Mouse (Mus musculus) cerebellum, postnatal 14 days (tissue): ENCODE measurements at regions not wholly inside any gene's neighbourhood (a gene's known extent, or its start where the extent isn't known, plus 50 kb on each side); places are given as distances from the start of the nearest gene placed in this dataset.

ENCODE experiments used
- DNase-seq, 2 experiments: peaks; one replicate each; pipeline ENCODE4 v3.0.0; 2021; ENCODE audit warnings: mixed read lengths in 2 of 2

DNA sequence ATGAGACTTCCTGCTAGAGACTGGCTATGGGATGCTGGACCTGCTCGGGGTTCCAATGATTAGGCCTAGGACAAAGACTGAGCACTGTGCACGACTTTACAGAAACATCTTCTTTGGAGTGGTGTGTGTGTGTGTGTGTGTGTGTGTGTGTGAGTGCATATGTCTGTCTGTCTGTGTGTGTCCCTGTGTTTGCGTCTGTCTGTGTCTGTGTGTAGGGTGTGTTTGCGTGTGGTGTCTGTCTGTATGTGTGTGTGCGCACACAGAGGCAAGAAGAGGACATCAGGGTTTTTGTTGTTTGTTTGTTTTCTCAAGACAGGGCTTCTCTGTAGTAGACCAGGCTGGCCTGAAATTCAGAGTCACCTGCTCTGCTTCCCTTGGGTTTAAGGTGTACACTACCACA, 51.9 kb upstream of the Slco4a1 start:
- no peak for DNase-seq

DNA sequence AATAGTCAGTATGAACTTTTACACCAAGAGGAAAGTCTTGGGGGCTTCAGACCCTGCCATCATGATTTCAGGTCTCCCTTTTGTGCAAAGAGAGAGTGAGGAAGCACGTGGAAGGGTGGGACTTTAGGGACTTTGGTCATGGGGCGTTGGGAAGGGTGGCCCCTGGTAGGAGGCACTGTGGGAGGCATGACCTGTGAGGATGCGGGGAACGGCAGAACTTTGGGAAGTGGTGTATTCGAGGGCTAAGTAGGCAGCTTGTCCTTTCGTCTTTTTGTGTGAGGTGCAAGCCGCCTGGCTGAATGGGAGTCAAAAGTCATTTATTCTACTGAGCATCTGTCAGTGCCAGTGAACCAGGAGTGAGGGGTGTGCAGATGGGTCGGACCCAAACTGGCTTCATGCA, 52.4 kb upstream of the Slco4a1 start:
- DNase-seq, result no peak

DNA sequence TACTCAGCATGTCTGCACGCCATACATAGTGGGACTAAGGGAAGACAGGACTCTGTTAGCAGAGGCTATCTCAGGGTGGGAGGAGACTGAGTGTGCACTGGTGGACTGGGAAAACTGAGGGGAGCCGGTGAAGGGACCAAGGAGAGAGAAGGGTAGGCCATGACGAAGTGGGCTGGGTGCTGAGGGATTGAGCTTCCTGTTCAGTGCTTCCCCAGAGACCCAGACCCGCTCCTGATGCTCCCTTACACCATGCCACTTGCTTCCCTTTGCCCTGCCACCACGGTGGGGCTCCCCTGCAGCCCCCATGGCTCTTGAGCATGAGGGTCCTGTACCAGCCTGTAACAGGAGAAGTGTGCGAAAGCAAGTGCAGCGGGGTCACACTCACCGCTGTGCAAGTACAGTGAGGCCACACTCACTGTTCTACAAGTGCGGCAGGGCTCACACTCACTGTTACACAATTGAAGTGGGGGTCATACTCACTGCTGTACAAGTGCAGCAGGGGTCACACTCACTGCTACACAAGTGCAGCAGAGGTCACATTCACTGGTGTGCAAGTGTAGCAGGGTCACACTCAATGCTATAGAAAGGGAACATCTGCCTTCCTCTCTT, 53.1 kb upstream of the Slco4a1 start:
- DNase-seq, result no peak

DNA sequence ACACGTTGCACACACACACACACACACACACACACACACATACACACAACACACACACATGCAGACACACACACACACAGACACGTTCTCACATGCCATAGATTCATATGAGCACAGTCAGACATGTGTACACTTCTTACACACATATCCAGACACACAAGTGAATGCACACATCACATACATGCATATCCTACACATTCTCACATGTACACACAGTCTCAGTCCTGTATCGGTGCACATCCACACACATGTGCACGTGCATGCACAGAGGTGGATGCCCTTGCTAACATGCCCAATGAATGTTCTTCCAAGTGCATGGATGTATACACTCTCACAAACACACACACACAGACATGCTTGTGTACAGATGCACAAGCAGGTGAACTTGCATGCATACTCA, 53.6 kb upstream of the Slco4a1 start:
- DNase-seq, result no peak

DNA sequence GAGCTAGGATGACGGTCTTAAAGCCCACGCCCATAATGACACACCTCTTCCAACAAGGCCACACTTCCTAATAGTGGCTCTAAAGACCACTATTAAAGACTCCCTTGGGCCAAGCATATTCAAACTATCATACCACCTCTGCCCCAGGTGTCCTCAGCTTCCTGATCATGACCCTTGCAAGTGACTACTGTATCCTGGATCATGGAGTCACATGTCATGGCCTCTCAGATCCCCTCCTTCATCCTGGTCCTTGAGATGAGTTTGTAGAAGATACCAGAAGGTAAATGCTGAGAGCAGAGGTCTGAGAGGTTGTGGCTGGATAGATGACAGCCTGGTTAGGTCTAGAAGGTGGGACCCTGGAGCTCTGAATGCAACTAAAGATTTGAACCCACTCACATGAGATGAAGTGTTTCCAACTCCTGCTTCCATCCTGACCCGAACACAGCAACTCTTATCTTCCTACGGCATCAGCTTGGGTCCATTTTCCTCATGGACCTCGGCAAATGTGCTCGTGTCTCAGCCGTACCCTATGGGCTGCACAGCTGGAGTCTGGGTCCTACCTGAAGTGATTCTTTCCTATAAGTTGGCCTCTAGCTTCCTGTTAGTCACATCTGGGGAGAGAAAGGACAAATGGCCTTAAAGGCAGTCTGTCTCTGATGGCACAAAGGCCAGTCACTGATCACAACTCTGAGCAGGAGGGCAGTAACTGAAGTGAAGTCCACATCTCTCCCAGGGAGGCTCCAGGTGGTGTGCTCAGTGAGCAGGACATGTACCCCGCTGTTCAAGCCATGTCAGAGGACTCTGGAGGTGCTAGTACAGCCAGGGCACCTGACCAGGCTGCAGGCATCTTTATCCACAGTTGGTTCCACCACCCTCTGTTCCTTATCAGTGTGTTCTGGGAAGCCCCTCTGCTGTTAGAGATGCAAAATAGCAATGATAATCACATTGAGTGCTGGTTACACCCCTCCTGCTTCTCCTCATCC, 54.3 kb upstream of the Slco4a1 start:
- no peak for DNase-seq

DNA sequence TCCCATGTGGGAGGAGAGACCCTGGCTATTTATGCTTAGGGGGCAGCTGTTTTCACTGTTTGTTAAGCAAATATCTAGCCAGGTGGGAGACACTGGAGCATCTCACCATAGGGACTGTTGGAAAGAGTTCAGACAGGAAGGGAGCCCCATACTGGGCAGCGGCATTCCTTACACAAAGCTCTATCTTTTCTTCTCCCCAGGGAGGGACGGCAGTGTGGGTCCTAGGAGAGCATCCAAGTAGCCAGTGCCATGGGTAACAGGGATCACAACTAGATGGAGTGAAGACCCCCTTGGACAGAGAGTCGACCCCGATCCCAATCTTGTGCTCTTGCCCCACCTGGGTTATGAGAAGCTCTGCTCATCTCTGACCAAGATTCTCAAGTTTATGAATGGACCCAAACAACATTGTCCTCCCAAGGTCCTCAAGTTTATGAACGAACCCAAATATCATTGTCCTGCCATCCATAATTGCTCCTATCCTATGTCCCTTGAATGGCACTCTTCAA, 55.5 kb upstream of the Slco4a1 start:
- DNase-seq, result no peak

DNA sequence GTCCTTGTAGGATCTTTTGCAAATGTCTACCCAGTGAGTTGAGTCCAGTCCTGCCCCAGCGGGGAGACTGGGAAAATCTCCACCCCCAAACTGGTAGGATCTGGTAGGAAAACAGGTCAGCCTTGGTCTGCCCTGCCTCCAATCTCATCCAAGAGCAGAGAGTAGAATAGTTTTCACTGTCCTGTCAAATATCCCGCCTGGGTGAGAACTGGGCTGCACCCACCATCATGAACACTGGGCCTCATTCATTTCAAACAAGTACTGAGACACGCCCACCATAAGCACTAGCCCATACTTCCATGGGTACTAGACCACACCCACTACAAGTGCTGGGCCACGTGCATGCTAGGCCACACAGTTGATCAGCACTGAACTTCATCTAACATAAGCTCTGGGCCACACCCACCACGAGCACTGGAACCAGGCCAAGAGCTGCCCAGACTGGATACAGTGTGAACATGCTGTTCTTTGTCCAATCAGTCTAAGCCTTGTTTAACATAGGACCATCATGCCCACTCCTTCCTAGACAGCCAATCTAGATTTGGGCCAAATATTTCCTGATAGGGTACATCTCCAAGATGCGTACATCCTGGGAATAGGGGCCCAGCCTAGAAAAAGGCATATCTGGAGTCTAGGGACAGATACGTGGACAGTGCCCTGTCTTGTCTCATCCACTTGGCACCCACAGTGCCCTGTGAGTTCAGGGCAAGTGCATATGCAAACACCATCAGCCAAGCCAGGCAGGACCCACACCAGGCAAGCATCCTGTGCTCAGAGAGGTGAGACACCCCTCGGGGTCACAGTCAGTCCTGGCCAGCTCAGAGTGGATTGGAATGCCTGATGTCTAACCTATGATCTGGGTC, 56.2 kb upstream of the Slco4a1 start:
- no peak for DNase-seq

DNA sequence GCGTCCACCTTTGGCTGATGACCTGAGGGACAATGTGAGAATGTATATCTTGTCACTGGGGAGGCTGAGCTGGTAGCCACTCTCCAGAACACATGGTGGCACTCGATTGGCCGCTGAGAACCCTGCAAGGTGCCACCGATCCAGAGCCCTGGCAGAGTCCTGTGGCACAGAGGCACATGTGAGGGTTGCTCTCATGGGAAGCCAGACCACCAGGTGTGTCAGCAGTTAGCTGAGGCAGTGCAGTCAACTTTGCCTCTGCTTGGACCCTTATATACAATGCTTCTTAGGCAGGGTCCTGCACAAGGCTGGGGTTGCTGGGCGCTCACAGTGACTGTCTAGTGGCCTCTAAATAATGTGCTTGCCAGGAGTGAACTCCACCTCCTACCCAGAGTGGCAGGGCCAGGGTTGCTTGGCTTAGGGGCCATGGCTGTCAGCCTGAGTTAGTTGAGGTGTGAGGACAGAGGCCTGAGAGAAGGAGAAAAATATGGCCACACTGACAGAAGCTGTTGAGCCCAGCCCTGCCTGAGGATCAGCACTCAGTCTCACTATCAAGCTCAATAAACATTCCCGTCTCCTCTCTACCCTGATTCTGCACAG, 57.1 kb upstream of the Slco4a1 start:
- DNase-seq, result no peak

DNA sequence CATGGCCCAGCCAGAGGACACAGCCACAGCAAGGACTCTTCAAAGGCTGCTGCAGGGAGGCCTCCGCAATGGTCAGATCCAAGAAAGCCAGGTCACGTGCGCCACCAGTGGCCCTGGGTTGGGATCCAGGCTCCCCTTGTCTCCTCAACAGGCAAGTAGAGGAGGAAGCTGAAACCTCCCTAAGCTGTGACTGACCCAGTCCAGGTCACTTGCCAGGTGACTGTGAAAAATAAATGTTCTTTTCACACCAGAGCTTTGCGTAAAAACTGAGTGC, 57.6 kb upstream of the Slco4a1 start:
- DNase-seq, result no peak

DNA sequence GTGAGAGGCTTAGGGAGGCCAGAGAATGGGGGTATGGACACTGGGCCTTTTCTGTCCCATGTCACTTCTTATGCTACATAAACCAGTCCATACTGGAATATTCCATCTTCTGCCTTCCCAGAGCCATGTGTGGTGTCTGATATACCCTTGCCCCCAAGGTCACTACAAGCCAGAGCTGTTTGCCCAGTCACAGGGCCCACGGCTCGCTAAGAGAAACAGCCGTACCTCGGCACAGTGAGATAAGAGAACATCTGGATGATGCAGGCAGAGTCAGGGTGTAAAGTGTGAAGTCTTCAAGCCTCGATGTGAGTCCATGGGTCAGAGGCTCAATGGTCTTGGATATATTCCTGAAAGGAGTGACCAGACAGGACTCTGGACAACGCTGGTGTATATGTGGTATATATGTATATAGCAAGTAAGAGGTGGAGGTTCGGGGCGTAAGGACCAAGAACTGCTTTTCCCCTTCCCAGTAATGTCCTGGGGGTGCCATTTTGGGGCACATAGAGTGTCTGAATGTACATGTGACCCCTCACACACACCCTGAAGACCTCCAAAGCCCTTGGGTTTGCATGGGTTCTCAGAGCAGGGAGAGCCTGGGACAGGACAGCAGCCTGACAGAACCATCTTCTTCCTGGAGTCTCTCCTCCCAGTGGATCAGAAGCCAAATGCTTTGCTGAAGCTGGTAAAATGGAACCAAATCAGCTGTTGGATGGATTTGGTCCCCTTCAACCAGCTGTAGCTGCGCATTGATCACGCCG, 58.1 kb upstream of the Slco4a1 start:
- no peak for DNase-seq

DNA sequence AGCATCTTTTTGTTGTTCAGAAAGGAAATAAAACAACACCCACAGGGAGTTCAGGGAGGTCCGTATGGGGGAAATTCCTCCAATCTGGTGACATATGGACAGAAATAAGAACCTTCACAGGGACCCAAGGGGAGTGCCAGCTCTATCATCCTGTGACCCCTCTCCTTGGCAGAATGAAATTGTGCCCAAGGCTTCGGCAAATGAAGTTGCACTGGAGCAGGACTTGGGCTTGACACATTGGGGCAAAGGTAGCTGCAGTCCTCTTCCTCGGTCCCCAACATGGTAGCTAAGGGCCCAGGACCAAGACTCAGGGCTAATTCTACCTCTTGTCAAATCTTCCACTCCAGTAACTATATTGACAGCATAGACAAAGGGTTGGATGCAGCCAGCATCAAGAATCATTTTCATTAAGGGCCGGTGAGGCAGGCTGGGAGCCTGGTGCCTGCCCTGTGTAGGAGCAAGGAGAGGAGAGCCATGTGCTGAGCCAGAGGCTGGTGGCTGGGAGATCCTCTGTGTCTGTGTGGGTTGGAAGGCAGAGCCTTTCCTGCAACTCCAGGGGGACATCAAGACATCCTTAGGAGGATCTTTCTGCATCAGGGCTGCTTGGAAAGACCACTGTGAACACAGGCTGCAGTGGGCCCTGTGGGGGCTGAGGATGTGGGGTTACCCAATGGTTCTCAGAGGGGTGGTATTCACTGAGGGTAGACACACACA, 59.2 kb upstream of the Slco4a1 start:
- no peak for DNase-seq

DNA sequence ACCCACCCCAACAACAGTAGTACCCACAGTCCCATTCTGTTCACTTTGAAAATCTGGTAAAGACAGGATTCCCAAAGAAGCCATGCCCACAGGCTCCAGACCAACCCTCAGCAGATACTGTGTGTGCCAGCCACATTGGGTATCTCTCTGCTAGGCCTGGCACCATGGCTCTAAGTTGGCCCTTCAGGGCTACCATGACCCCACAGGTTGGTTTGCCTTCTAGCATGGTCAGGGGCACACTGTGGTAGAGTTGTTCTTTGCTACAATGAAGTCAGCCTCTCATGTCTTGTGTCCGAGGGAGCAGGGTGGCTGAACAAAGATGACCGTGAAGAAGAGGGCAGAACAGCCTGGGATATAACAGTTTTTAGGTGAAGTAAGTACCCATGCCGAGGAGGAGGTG, 59.8 kb upstream of the Slco4a1 start:
- DNase-seq, result no peak

DNA sequence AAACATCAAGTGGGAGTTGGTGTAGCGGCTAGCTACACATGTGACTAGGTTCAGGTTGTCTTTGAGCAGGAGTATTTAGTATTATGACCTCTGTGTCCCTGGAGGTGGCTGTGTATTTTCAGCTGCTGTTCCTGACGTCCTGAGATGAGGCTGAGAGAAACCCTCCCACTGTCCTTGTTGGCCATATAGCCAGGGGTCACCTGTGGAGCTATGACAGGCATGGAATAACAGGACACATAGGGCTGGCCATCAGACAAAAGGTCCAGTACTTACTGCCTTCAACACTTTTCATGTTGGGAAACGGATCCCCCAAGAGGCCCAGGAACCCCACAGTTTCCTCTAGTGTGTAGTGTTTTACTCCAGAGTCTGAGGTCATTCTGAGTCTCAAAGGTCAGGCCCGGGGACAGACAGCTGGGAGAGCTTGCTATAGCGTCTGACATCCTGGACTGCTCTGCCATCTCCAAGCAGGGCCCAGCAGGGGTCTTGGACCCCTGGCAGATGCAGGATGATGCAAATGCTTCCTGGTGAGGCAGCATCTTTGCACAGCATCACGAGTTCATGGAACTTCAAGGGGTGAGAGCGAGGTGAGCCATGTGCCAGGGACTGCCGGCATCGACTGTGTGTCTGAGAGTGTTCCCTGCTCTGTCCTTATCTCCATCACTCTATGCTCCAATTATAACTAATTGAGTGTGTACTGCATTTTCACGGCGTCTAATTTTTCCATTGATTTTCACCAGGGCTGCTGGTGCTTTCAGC, 60.6 kb upstream of the Slco4a1 start:
- no peak for DNase-seq

DNA sequence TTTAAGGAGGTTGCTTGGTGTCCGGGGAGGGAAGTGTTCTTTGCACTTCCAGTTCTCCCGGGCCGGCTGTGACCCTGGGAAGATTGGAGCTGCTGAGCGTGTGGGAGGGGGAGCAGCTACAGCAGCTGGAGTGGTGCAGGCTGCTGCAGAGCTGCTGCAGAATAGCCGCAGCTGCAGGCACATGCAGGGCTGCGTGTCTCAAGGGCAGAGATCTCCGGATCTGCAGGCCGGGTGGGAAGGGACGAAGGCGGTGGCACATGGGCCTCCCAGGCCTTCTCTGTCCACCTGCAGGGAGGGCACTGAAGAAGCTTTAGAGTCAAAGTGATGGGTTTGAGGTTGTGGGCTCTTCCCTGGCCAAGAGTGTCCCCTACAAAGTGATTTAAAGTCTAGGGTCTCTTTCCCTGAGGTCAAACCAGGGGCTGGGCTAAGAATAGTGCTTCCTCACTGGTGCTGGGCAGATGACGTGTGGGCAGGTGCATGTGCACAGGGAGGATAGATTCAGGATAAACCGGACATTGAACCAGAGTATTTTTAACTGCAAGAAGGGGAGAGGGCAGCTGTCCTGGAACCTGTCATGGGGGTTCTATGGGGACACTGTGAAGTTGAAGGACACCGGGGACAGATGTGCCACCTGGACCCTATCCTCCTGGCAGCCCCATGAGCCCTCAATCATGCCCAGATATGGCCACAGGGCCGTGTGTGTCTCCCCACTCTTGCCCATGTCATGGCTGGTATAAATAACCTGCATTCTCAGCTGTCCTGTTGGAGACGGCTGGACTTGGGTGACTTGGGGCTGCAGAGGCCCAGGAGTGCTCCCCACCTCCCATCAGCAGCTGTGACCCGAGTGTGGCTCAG, 58.6 kb upstream of the Gata5 start:
- DNase-seq, result no peak

DNA sequence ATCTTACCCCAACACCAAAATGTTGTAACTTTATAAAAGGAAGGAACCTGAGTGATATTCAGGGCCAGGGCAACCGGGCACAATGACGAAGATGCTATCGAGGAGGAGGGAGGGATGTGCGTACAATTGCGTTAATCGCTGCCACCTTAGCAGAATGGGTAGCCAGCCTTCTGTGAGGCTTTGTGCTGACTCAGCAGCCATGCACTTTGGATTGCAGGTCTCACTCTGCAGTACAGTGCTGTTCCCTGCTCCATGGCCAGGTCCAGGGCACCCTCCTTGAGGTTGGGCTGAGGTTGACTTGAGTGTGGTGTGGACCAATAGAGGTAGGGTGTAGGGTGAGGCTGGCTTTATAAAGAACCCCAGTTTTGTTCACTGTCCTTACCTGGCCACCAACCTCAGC, 57.8 kb upstream of the Gata5 start:
- DNase-seq, result no peak

DNA sequence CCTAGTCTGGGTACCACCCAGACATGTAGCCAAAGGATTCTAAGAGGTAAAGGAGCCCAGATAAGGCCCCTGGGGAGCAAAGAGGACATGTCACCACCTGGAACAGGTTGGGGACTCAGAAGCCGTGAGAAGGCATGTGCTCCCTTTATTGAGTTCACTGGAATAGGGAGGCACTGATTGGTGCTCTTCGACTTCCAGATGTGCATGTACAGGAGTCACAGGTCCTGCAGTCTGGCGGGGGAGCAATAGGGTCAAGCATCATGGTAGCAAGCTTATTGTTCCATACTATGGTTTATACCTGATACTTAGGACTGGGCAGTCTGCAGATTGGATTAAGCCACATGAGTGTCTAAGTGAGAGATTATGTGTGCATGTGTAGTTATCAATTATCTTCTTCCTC, 56.9 kb upstream of the Gata5 start:
- no peak for DNase-seq

DNA sequence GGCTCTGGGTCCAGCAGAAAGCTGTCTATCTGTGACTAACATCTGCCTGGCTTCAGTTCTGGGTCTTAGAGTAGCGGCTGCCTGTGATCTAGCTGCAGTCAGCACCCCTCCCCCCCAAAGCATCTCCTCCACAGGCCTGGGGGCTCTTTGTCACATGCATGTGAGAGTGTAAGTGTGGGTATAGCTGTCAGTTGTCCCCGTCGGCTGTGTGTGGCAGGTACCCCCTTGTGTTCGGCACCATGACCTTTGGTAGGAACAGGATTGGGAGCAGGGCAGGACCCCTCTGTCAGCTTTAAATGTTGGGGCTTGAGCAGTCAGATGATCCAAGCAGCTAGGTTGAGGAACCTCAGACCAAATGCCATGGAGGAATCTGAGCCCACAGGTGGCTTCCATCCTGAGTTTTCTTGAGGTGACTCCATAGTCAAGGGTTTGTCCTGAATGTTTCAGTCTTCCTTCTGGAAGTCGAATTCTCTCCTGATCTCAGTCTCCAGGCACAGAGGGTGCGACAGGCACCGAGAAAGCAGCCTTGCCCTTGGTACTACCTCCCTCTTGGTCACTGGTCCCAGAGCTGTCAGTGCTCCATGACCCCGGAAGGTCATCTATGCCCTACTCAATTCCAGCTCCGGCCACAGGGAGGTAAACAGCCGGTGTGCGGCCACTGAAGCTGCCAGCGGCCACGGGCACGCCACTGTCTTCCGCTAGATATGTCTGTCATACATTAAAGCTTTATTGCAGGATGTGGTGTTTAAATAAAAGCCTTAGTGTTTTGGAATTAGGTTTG, 55.9 kb upstream of the Gata5 start:
- DNase-seq, result no peak

DNA sequence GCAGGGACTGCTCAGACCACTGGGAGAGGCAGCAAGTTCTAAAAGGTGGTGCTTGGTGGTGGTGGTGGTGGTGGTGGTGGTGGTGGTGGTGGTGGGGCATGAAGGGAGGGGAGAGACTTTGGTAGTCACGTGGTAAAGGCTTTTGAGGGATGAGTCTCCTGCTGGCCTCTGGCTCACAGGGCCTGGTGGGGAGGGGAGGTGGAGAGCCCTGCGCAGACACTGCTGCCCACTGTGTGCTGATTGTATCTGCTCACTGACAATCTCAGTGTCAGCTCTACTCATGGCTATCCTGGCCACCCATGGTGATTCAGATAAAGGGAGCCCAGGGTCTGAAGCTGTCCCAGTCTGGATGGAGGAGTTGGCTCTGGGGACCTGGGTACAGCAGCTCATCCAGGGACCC, 55.0 kb upstream of the Gata5 start:
- no peak for DNase-seq

DNA sequence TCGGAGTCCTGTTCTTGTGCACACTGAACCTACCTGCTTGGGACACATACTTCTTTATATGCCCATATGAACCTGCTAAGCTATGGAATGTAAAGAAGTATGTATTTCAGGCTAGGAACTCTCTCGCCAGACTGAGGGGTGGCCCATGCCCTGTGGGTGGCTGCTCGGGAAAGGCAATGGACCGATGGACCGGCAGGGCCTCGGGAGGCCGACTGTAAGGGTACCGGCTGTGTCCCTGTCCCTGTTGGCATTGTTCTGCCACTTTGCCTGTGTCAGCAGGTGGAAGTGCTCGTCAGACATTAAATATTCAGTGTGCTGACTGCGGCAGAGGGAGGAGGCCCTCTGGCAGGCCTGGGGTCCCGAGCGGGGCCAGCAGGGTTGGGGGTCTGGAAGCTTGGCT, 54.5 kb upstream of the Gata5 start:
- DNase-seq, result no peak
